Mouse (Mus musculus): Measurements from ENCODE around the gene Tbce.
"Not testable (repeated sequence)": the region's sequence is repeated elsewhere in the genome, so short reads cannot be mapped to it uniquely, and the experiment has no call there.

Tbce gene

DNA sequence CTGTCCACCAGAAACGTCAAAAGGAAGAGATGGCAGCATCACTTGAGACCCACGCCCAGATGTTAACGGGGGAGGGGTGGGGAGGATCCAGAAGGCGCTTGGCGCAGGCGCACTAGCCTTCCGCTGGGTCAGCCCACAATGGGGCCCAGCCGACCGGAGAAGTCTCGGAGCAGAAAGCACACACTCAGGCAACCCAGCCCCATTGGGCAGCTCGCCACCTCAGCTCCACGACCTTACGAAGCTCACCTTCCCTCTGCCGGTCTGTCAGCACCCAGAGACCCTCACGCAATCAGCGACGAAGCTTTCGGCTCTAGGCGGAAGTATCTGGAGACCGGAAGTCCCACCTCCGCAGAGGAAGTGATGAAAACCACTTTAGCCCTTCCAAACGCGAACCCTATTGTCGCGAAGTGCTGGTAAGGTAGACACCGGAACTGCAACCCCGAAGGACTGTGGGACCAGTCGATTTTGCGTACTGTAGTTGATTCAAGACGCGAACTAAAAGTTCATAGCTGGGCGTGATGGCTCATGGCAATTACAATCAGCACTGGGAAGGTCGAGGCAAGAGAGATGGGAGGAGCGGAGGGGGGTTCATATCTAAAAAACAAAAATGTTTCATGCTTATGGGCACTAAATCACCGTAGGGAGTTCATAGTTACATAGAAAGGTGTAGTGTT lies at the start of gene Tbce:
Gene Tbce (minus strand): TSS at position 347 of the 674 bp plus-strand sequence.
- peak; percentile 91 for DNase-seq

DNA sequence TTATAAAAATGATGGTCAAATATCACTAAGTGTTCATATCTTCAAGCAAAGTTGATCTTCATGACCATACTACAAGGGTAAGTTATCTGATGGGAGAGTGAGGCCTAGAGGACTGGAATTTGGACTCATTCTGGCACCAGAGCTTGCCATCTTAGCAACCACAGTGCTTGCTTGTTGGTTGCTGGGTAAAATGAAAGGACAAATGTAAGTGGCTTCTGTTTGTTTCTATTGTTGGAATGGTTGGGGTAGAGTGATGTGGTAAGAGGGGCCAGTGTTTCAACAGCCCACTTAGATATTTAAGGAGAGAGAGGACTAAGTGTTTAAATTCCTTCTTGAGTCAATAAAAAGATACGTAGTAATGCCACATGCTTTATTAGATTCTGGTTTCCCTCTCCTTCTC lies 49.2 kb upstream of the Tbce start:
- DNase-seq, result no peak

DNA sequence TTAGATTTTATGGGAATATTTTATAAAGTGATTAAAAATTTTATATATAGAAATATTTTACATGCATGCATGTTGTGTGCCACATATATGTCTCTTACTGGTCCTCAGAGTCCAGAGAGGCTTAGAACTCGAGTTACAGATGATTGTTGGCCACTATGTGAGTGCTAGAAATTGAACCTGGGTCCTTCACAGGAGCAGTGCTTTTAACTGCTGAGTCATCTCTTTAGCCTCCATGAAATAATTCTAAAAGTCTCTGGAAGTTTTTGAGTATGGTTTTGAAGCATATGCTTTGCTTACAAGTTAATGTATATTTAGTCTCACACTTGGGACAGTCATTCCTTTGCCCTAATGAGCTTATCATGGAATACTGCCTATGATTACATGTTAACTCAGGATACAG lies 35.9 kb upstream of the Tbce start:
- no peak for DNase-seq

DNA sequence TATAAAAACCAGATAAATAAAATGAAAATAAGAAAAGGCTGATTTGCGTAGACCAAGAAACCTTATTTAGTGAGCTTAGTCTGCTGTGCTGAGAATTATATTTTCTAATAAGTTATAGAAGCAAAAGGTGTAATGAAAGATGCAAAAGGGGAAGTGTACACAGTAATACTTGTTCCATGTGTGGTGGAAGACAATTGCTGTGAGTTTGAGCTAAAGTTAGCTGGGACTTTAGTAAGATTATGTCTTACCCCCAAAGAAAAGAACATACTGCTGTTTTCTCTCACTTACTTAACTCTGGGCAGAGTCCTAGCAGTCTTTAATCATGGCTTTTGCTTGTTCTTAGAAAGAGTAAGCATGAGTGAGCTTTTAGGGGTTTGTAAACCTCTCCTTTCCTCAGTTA lies 34.9 kb upstream of the Tbce start:
- no peak for DNase-seq

DNA sequence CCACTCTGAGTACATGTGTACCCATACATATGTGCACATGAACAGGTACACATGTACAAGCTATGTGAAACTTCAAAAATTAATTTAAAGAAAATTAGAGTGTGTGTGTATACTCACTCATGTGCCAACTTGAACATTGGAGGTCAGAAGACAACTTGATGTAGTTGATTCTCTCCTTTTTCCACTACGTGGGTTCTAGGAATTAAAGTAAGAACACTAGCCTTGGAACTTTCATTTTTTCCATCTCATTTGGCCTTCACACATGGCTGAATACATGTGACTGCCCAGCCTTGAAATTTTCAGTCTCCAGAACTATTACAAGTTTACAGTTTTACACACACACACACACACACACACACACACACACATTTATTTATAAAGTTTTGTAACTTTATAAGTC lies 29.9 kb upstream of the Tbce start:
- DNase-seq, result no peak

DNA sequence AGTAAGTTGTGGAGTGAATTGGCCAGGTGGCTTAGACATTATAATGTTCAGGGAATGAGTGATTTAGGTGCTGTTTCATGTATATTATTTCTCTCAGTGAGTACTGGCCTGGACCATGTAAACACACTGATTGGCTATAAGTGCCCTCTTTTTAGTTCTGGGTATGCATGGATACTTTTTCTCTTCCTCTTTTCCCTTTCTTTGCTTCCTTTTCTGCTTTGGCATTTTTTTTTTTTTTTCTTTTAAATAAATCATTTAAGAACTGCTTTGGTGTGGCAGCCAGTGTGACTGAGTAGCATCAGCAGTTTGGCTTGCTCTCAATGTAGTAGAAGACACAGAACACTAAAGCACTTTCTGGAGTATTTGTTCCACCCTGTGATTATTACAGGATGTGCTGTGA lies 28.6 kb upstream of the Tbce start:
- no peak for DNase-seq

DNA sequence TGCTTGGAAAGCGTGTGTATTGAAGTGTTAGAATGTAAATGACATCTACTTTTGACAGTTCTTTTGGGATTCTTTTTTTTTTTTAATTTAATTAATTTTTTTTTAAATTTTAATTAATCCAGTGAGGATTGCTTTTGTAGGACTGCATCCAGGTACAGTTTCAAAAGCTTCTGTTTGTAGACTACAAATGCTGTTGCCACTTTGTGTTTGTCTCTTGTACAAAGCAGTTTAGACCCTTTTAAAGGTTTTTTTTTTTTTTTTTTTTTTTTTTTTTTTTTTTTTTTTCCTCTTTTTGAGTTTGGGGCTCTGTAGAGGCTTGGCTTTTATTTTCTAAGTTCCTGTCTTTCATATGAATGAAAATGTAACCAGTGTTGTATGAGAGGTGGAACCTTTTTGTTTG lies 26.3 kb upstream of the Tbce start:
- DNase-seq, result no peak

DNA sequence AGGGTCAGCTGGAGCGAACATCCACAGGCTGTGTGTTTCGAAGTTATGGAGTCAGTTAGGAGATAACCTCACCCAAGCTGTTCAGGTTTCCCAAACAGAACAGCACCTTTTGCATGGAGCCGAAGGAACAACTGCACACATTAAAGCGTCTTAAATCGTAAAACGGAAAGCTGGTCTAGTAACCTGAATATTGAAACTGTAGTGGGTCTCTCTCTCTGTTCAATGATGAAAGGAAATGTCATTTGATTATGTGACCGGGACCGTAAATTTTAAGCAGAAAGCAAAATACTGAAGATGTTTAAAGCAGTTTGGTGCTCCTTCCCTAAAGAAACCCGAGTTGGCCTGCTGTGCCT lies 25.6 kb upstream of the Tbce start:
- no peak for DNase-seq

DNA sequence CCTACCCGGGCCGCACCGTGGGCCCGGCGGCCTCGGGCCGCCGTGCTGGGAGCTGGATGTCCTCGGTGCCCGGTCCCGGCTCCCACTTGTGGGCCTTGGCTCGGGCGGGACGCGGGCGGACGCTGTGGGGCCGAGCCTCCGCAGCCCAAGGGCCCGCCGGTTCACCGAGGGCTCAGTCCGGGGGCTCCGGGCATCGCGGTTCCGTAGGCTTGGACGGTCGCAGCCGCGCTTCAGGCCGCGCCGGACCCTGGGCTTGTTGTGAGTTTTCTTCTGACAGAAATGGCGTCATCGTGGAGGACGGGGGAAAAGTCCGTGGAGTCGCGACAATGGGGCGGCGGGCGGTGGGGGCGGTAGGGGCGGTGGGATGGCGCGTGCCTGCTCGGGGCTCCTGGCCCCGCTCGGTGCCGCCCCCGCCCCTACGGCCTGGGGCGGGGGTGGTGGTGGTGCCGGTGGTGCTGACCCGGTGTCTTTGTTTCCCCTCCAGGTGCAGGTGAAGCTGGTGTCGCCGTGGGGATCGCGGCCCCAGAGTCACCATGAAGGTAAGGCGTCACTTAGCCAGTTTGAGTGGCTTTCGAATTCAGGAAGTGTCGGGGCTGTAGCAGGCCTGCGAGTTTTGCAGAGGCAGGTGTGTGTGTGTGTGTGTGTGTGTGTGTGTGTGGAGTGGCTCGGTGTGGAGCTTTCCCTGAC lies 25.0 kb upstream of the Tbce start:
- peak; percentile 14 for DNase-seq

DNA sequence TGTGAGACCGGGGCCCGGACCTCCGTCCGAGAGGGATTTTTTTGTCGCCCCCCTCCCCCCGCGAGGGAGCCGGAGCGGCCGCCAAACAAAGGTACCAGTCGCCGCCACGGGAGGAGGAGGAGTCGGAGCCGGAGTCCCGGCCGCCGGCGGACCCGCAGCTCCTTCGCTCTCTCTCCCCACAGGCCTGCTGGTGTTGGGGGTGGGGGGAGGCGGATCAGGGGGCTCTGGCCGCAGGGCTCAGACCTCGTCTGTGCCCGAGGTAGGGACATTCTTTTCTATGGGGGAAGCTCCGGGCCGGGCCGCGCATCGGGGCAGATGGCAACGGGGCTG lies 24.5 kb upstream of the Tbce start:
- no peak for DNase-seq

DNA sequence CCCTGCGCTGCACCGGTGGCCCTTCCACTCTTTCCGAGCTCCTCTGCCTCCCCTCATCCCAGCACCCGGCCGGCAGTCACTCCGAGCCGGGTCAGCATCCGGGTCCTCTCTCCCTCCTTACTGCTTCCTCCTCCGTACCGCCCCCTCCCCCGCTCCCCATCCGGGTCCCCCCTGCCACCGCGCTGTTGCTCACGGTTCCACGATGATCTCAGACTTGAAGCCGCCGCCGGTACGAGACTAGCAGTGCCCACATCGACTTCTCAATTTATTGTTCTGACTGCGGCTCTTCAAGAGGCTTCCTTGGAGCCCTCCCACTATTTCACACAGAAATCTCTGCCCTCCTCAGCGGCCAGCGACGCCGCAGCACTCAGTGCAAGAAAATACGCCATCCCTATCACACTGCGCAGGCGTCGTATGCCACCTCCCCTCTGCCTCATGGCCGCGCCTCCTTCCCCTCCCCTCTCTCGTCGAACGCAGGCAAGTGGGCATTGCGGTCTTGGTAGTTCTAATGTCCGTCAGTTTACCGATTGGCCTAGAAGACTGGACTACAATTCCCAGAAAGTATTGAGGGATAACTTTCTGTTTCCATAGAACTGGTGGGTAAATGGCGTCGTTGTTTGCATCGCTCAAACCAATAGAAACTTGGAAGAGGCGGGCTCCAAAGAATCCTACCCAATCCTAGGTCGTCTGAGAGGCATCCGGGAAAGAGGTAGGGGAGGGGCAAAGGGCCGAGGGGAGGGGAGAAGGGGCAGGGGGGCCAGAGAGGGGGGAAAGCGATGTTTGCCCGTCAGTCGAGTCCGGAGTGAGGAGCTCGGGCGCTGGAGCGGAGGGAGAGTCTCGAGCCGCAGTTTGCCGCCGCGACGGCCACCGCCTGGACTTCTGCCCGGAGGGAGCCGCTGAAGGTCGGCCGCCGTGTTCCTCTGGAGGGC lies 23.8 kb upstream of the Tbce start, which contains the start of the genes Arid4b and Ggps1:
Gene Arid4b (plus strand): TSS at position 220 of the 929 bp plus-strand sequence.
Gene Ggps1 (minus strand): TSS at position 476 of the 929 bp plus-strand sequence.
- DNase-seq, result peak; percentile 98

DNA sequence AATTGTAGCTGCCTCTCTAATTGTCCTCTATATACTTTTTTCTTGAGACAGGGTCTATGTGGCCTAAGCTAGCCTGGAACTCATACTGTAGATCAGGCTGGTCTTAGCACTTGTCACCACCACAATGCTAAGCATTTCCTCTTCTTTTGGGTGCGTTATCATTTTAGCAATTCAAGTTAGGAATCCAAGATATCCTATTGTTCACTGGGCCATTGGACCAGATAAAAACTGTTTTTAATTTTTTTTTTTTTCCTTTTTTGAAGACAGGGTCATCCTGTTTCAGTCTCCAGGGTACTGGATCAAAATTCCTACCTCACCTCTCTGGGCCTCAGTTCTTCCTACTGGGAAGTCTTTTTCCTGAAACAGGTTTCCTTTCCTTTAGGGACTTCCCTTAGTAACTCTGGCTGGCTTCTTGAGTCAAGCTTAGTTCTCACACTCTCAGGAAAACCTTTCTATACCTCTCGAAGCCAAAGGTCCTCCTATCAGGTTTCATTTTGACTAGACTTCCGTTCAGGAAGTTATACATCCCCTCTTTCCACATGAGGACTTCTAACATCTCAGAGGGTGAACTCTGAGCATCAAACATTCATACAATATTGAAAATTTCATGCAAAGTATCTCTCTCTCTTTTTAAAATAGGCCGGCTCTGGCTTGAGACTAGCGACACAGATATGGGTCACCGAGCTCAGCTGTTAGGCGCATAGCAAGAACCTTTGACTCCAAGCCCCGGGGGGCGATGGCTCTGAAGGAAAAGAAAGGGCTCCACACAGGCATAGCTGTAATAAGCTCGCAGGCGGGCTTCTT lies 23.0 kb upstream of the Tbce start:
- no peak for DNase-seq

DNA sequence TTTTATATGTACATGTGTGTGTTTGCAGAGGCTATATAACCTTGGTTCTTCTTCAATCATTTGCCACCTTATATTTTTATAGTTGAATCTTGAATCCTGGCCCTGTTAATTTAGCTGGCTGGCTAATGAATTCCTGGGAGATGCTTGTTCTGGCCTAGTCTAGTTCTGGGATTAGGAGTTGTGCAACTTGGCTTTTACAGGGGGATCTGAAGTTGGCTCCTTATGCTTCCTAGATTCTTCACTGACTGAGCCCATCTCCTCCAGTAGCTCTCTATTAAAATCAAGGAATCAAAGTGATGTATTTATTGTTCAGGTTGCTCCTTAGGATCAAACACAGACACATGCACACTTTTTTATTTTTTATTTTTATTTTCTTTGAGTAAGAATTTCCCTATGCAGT lies 20.1 kb upstream of the Tbce start:
- no peak for DNase-seq

DNA sequence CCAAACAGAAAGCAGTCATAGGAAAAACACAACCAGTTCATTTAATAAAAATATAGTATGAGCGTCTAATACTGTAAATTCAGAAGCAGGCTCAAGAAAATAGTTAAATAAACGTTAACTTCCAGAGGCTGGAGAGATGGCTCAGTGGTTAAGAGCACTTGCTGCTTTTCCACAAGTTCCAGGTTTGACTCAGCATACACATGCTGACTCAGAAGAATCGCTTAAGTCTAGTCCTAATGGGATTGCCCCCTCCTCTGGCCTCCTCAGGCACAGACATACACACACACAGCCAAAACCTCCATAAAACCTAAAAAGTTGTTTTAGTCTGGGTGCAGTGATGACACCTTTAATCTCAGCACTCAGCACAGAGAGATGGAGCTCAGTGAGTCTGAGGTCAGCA lies 17.4 kb upstream of the Tbce start:
- DNase-seq, result no peak

DNA sequence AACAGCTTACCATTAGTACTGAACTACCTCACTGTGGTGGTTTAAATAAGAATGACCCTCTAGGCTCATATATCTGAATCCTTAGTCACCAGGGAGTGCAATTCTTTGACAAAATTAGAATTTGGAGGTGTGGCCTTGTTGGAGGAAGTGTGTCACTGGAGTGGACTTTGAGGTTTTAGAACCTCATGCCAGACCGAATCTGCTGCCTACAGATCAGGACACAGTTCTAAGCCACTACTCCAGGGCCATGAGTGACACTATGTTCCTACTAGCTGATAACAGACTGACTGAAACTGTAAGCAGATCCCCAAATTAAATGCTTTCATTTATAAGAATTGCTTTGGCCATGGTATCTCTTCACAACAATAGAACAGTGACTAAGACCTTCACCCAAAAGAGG lies 10.4 kb upstream of the Tbce start:
- DNase-seq, result no peak

DNA sequence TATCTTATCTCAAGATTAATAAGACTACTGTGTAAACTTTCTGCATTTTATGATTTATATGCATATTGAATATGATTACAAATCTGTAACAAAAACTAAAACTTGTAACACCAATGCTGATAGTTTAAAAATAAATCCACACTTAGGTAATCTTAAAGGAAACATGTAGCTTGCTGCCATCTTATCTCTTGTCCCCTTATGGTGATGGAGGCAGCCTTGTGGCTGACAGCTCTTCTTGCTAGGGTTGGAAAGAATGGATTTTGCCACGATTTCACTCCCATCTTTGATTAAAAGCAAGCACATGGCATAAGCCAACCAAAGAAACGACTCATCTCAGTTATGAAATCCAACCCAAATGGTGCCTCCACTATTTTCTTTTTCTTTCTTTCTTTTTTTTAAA lies 5.1 kb upstream of the Tbce start:
- DNase-seq, result no peak

DNA sequence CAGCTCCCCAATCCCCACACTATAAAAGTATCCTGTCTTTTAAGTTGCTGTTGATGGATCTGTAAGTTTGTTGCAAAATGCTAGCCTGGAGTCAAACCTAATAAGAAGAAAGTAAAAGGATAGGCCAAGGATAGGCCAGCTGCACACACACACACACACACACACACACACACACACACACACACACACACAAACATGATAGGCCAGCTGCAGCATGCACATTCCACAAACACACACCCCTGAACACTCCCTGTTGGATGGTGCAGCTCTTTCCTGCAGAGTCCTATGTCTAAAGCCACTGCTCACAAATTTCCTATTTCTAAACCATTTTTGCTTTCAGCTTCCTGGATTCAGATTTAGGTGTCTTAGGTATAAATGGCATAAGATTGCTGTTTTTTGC lies 4.4 kb upstream of the Tbce start:
- DNase-seq, result no peak

DNA sequence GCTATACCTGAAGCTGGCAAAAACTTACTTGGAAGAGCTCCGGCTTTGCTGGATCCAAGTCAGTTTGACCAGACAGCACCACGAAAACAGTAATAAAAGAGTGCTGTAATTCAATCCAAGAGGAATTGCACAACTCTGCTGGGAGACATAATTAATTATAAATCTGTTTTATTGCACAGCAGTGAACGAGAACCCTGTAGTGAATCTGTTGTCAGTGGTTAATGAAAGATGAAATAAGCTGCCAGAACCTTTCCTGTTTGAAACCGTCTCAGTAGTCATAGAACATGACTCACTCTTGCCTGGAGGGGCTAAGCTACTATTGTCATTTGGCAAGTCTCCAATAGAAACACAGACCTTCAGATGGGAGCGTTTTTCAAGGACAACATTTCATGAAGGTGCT lies 748 bp upstream of the Tbce start:
- DNase-seq, result no peak

DNA sequence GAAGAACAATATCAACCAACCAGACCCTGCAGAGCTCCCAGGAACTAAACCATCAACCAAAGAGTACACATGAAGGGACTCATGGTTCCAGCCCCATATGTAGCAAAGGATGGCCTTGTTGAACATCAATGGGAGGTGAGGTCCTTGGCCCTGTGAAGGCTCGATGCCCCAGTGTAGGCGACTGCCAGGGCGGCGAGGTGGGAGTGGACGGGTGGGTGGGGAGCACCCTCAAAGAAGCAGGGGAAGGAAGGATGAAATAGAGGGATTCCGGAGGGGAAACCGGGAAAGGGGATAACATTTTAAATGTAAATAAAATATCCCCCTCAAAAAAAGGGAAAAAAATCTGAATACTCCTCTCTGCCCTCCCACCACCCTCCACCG lies 537 bp downstream of the Tbce start:
- no peak for DNase-seq

DNA sequence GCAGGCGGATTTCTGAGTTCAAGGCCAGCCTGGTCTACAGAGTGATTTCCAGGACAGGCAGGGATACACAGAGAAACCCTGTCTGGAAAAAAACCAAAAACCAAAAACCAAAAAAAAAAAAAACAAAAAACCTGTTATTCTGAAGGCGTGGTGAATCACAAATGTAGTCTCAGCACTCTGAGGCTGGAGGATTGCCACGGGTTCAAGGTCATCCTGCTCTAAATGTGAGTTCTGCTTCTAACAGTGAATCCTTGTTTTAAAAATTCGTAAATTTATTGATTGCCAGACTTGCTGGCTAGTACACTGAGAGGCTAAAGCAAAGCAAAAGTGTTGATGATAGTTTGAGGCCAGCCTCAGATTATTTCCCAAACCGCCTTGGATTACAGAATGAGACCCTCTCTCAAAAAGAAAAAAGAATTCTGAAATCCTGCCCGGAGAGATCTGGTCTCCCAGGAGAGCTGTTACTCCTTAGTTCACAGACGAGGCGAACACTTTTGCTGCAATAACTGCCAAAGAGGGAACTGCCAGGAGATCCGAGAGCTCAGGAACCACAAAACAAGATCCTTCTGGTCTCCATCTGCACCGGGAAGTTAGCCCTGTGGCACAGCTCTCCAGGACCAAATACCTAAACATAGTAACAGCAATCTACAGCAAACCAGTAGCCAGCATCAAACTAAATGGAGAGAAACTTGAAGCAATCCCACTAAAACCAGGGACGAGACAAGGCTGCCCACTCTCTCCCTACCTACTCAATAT lies 3.4 kb downstream of the Tbce start:
- no peak for DNase-seq

DNA sequence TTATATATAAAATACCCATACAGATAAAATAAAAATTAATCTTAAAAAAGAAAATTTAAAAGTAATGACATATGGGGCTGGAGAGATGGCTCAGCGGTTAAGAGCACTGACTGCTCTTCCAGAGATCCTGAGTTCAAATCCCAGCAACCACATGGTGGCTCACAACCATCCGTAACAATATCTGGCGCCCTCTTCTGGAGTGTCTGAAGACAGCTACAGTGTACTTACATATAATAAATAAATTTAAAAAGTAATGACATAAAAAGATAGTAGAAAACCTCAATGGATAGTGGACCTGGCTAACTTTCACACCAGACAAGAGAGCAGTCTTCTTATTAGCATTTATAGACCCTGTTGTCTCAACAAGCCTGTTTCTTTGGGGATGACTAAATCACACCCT lies 4.1 kb downstream of the Tbce start:
- not testable (repeated sequence) for DNase-seq

DNA sequence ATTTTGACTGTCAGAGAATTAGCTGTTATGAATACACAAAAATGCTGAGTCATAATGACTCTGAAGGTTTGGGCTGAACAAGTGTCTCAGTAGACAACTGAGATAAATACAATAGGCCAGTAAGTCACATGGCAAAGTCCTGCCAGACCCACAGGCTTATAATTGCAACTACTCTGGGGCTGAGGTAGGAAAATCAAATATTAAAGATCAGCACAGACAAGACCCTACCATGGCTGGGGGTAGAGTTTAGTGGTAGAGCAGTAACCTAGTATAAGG lies 5.4 kb downstream of the Tbce start:
- DNase-seq, result no peak
